Mouse (Mus musculus): ENCODE measurements around the gene Rbsn.

DNA sequence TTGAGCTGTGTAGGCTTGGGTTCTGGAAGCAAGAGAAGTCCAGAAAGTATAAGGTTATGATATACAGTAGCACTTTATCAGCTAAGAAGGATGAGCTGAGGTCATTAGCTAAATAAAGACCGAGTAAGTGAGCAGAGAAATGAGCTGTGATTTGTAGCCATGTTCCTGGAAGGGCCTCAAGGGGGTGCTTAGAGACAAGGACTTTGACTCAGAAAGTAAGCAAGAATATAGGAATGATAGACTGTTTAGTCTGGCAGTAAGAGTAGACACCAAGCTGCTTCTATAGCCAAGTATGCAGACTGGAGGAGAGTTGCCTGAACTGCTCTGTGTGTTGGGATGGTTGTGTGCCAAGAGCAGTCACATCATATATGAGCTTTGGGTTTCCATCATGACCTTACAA is 61.0 kb downstream of the Rbsn start:
- TF ChIP-seq POLR2A (IDR thresholded peaks at IDR 0.05; ENCODE audit: insufficient read length, low read depth) = no peak
- TF ChIP-seq USF1 (IDR thresholded peaks at IDR 0.05; ENCODE audit: low read depth) = no peak
- TF ChIP-seq TCF12 (IDR thresholded peaks at IDR 0.05; ENCODE audit: insufficient read depth, poor library complexity, severe bottlenecking) = no peak
- no peak for TF ChIP-seq TCF3 (IDR thresholded peaks at IDR 0.05; ENCODE audit: insufficient read length, low read depth)
- no peak for TF ChIP-seq CEBPB (IDR thresholded peaks at IDR 0.05; ENCODE audit: insufficient read depth, poor library complexity, severe bottlenecking)
- TF ChIP-seq REST (IDR thresholded peaks at IDR 0.05; ENCODE audit: insufficient read depth, insufficient read length) = no peak
- TF ChIP-seq MYOD1 (IDR thresholded peaks at IDR 0.05; ENCODE audit: control insufficient read depth in 1 of 3, insufficient read length in 2 of 3, low read depth in 2 of 3) = no peak
- no peak for TF ChIP-seq POLR2AphosphoS2 (IDR thresholded peaks at IDR 0.05; ENCODE audit: insufficient read length, low read depth)
- TF ChIP-seq E2F4 (IDR thresholded peaks at IDR 0.05; ENCODE audit: insufficient read depth) = no peak
